Mouse (Mus musculus): ENCODE results near the gene Pik3c2b. TPM values are rescaled to one million over a fixed set of nuclear protein-coding genes. Genes with fewer than 3 reads are reported as not detected.
"Not testable (repeated sequence)": the region's sequence is repeated elsewhere in the genome, so short reads cannot be mapped to it uniquely, and the experiment has no call there.

The Pik3c2b gene
- total RNA-seq, 2 experiments from 2014 or later: 9.8 to 11.0 TPM

- Histone ChIP-seq H3K4me3 (peak overlapping the region; percentile 93), H3K27ac (peak overlapping the region; percentile 95)
- no peak for DNase-seq
- TF ChIP-seq CTCF (IDR thresholded peaks at IDR 0.05): no peak
- intact Hi-C loops (cut with DNase I): no loop called here
These were observed 21.0 kb upstream of the Pik3c2b start for GRCm38 (mm10) chr1:133024426-133024825.

- peak overlapping the region; percentile 93 for H3K4me3 ChIP-seq
- peak; percentile 91 for DNase-seq
- no peak for TF ChIP-seq CTCF (IDR thresholded peaks at IDR 0.05)
- intact Hi-C loops (cut with DNase I): no loop called here
- H3K27ac ChIP-seq: peak overlapping the region; percentile 95
These were observed 20.2 kb upstream of the Pik3c2b start for GRCm38 (mm10) chr1:133025051-133025795.

- Histone ChIP-seq H3K27ac (peak overlapping the region; percentile 95), H3K4me3 (peak overlapping the region; percentile 93)
- peak; percentile 25 for DNase-seq
- intact Hi-C loops (cut with DNase I): not testable (repeated sequence)
These were observed 19.7 kb upstream of the Pik3c2b start for GRCm38 (mm10) chr1:133025796-133026190.

- no peak overlapping the region for H3K27ac ChIP-seq
- no peak for DNase-seq
- intact Hi-C loops (cut with DNase I): no loop called here
- TF ChIP-seq CTCF (IDR thresholded peaks at IDR 0.05): no peak
- H3K4me3 ChIP-seq: no peak overlapping the region
These were observed 18.3 kb upstream of the Pik3c2b start for GRCm38 (mm10) chr1:133027126-133027525.

- TF ChIP-seq CTCF (IDR thresholded peaks at IDR 0.05): no peak
- no peak overlapping the region for H3K27ac ChIP-seq
- intact Hi-C loops (cut with DNase I): no loop called here
- DNase-seq: no peak
- H3K4me3 ChIP-seq: no peak overlapping the region
These were observed 17.5 kb upstream of the Pik3c2b start for GRCm38 (mm10) chr1:133027980-133028379.

GRCm38 (mm10) chr1:133029744-133030143, 15.7 kb upstream of the Pik3c2b start:
- TF ChIP-seq CTCF (IDR thresholded peaks at IDR 0.05): no peak
- H3K27ac ChIP-seq: no peak overlapping the region
- no peak for DNase-seq
- intact Hi-C loops (cut with DNase I): no loop called here
- no peak overlapping the region for H3K4me3 ChIP-seq

GRCm38 (mm10) chr1:133030461-133030860, 15.0 kb upstream of the Pik3c2b start, which contains the start of gene Mdm4:
Gene Mdm4, minus strand, starts transcription at chr1:133030561.
- intact Hi-C loops (cut with DNase I): no loop called here
- H3K4me3 ChIP-seq: no peak within 1 kb of the TSS
- H3K27ac ChIP-seq: no peak within 1 kb of the TSS
- no peak for DNase-seq
- TF ChIP-seq CTCF (IDR thresholded peaks at IDR 0.05): no peak

- intact Hi-C loops (cut with DNase I): no loop called here
- TF ChIP-seq CTCF (IDR thresholded peaks at IDR 0.05): no peak
These were observed 12.5 kb upstream of the Pik3c2b start for GRCm38 (mm10) chr1:133032981-133033315.

GRCm38 (mm10) chr1:133033316-133034090, 12.0 kb upstream of the Pik3c2b start:
- no peak for TF ChIP-seq CTCF (IDR thresholded peaks at IDR 0.05)
- Histone ChIP-seq H3K4me3 (peak overlapping the region; percentile 90), H3K27ac (peak overlapping the region; percentile 81)
- intact Hi-C loops (cut with DNase I): no loop called here
- DNase-seq: peak; percentile 51

More at GRCm38 (mm10) chr1:133032981-133033315, 12.5 kb upstream of the Pik3c2b start:
- DNase-seq: no peak
- peak overlapping the region; percentile 81 for H3K27ac ChIP-seq
- H3K4me3 ChIP-seq: peak overlapping the region; percentile 90

GRCm38 (mm10) chr1:133034091-133034460, 11.4 kb upstream of the Pik3c2b start:
- no peak for TF ChIP-seq CTCF (IDR thresholded peaks at IDR 0.05)
- DNase-seq: peak; percentile 56
- intact Hi-C loops (cut with DNase I): no loop called here
- H3K4me3 ChIP-seq: peak overlapping the region; percentile 90
- peak overlapping the region; percentile 81 for H3K27ac ChIP-seq

- DNase-seq; H3K27ac ChIP-seq; H3K4me3 ChIP-seq; intact Hi-C loops (cut with DNase I): not testable (repeated sequence)
These were observed 10.8 kb upstream of the Pik3c2b start for GRCm38 (mm10) chr1:133034682-133035081.

GRCm38 (mm10) chr1:133039505-133039949, 5.9 kb upstream of the Pik3c2b start:
- no peak overlapping the region for H3K27ac ChIP-seq
- no peak overlapping the region for H3K4me3 ChIP-seq
- peak; percentile 85 for TF ChIP-seq CTCF (IDR thresholded peaks at IDR 0.05)
- intact Hi-C loops (cut with DNase I): loop anchor here (1.0 kb wide), 2 partner anchors 48 to 62 kb away; no protein-coding TSS in a partner anchor
- peak; percentile 53 for DNase-seq

- DNase-seq: peak; percentile 91
- intact Hi-C loops (cut with DNase I): loop anchor here (2.0 to 10.0 kb wide), 3 partner anchors 23 to 269 kb away; no protein-coding TSS in a partner anchor
- H3K4me3 ChIP-seq: peak overlapping the region; percentile 97
- peak overlapping the region; percentile 93 for H3K27ac ChIP-seq
- peak; percentile 74 for TF ChIP-seq CTCF (IDR thresholded peaks at IDR 0.05)
These were observed 484 bp downstream of the Pik3c2b start for GRCm38 (mm10) chr1:133045861-133046440.
